Mouse (Mus musculus) myocyte (in vitro differentiated cells): ENCODE data around the gene Lrrc8c. TPM values are rescaled to one million over a fixed set of nuclear protein-coding genes. Genes with fewer than 3 reads are reported as not detected.

ENCODE experiments used
- H3K27me3 ChIP-seq: one replicate; pipeline ENCODE4 v1.6.1; 2011; ENCODE audit not compliant: control insufficient read depth, insufficient read depth, insufficient read length
- H3K36me3 ChIP-seq: one replicate; pipeline ENCODE4 v1.6.1; 2011; ENCODE audit not compliant: control insufficient read depth, insufficient read depth
- H3K4me2 ChIP-seq: one replicate; pipeline ENCODE4 v1.6.1; 2011; ENCODE audit warnings: low read depth, control low read depth
- H3K4me3 ChIP-seq: one replicate; pipeline ENCODE4 v1.5.1; 2011; ENCODE audit warnings: mild to moderate bottlenecking, control low read depth, moderate library complexity
- H3K79me2 ChIP-seq: one replicate; pipeline ENCODE4 v1.6.1; 2011; ENCODE audit not compliant: control insufficient read depth, insufficient read depth
- H3ac ChIP-seq: one replicate; pipeline ENCODE4 v1.6.1; 2011; ENCODE audit not compliant: control insufficient read depth, insufficient read length
- CEBPB ChIP-seq: IDR thresholded peaks from 2 replicates; pipeline ENCODE4 v1.6.1; 2011; ENCODE audit warnings: mild to moderate bottlenecking, moderate library complexity; ENCODE audit not compliant: poor library complexity, insufficient read depth, severe bottlenecking
- E2F4 ChIP-seq: IDR thresholded peaks from one replicate; pipeline ENCODE4 v1.6.1; 2011; ENCODE audit warnings: mild to moderate bottlenecking, control low read depth, moderate library complexity; ENCODE audit not compliant: insufficient read depth
- MAX ChIP-seq: IDR thresholded peaks from one replicate; pipeline ENCODE4 v1.6.1; 2011; ENCODE audit warnings: low read depth, mild to moderate bottlenecking, control low read depth
- MYOD1 ChIP-seq, 3 experiments: IDR thresholded peaks; one replicate each; pipeline ENCODE4 v1.6.1; 2011; ENCODE audit warnings: control low read depth in 2 of 3, low read depth in 2 of 3, mild to moderate bottlenecking in 2 of 3, moderate library complexity in 1 of 3; ENCODE audit not compliant: insufficient read length in 2 of 3, control insufficient read depth in 1 of 3
- MYOG ChIP-seq, 3 experiments: IDR thresholded peaks; one replicate each; pipeline ENCODE4 v1.6.1; 2011; ENCODE audit warnings: control low read depth in 2 of 3, low read depth in 2 of 3, mild to moderate bottlenecking in 2 of 3; ENCODE audit not compliant: insufficient read length in 2 of 3, control insufficient read depth in 1 of 3, insufficient read depth in 1 of 3
- POLR2A ChIP-seq: IDR thresholded peaks from one replicate; pipeline ENCODE4 v1.6.1; 2011; ENCODE audit warnings: low read depth, mild to moderate bottlenecking, control low read depth, moderate library complexity; ENCODE audit not compliant: insufficient read length
- POLR2AphosphoS2 ChIP-seq: IDR thresholded peaks from one replicate; pipeline ENCODE4 v1.6.1; 2011; ENCODE audit warnings: low read depth, control low read depth; ENCODE audit not compliant: insufficient read length
- REST ChIP-seq: IDR thresholded peaks from one replicate; pipeline ENCODE4 v1.6.1; 2011; ENCODE audit warnings: mild to moderate bottlenecking, control low read depth, moderate library complexity; ENCODE audit not compliant: insufficient read depth, insufficient read length
- SRF ChIP-seq: IDR thresholded peaks from one replicate; pipeline ENCODE4 v1.6.1; 2011; ENCODE audit warnings: low read depth; ENCODE audit not compliant: control insufficient read depth, insufficient read length
- TCF12 ChIP-seq: IDR thresholded peaks from one replicate; pipeline ENCODE4 v1.6.1; 2011; ENCODE audit warnings: mild to moderate bottlenecking, control low read depth; ENCODE audit not compliant: poor library complexity, insufficient read depth, severe bottlenecking
- TCF3 ChIP-seq: IDR thresholded peaks from one replicate; pipeline ENCODE4 v1.6.1; 2011; ENCODE audit warnings: low read depth, control low read depth; ENCODE audit not compliant: insufficient read length
- USF1 ChIP-seq: IDR thresholded peaks from one replicate; pipeline ENCODE4 v1.6.1; 2011; ENCODE audit warnings: low read depth, mild to moderate bottlenecking, control low read depth, moderate library complexity
- polyA plus RNA-seq: library from polyadenylated mRNA; unstranded; fragments of >200 nt; fragmentation: generic; extraction: Trizol; gene quantifications from one replicate; pipeline ENCODE4 v1.2.1, GENCODE M21; 2012; ENCODE audit warnings: missing spikeins

Lrrc8c gene
- polyA plus RNA-seq, 1 experiment, result 7.9 TPM

DNA sequence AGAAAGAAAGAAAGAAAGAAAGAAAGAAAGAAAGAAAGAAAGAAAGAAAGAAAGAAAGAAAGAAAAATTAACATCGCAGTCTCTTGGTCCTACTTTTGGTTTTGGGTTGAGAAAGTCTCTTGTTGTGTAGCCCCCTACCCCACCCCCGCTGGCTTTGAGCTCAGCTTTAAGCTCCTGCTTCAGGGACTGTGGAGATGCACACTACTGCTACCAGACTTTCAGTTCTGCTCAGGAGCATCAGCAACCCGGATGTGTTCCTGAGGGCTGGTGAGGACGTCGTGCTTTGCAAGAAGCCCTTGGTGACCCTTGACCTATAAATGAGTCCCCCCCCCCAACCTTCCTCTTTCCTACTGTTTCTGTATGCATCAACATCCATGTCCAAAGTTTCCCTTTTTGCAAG is 97.3 kb downstream of the Lrrc8c start:
- TF ChIP-seq MYOD1 (IDR thresholded peaks at IDR 0.05; ENCODE audit: control insufficient read depth in 1 of 3, insufficient read length in 2 of 3, low read depth in 2 of 3) (no peak), TCF3 (no peak), E2F4 (no peak)
- Histone ChIP-seq H3K36me3 (no peaks in the 10 kb centered on the region), H3ac (no peak overlapping the region), H3K79me2 (no peaks in the 10 kb centered on the region), H3K4me3 (no peak overlapping the region), H3K4me2 (no peak overlapping the region), H3K27me3 (no peaks in the 10 kb centered on the region)

DNA sequence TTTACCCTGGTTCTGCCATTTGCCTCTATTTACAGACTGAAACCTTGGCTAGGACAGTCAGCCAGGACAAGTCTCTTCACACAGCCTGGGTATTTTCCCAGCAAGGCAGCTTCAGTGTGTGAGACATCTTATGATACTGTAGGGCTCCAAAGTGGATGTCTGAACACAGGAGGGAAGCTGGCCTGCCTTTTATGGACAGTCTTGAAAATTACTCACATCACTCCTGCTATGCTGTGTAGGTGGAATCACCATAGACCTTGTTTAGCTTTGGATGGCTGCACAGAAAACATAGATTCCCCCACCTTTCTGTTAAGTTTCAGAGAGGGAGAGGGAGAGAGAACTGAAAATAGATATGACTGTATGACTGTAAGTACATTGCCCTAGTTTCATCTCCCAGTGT is 99.3 kb downstream of the Lrrc8c start:
- Histone ChIP-seq H3K27me3 (no peaks in the 10 kb centered on the region), H3K36me3 (no peaks in the 10 kb centered on the region), H3K79me2 (no peaks in the 10 kb centered on the region), H3ac (no peak overlapping the region), H3K4me2 (no peak overlapping the region), H3K4me3 (no peak overlapping the region)
- TF ChIP-seq SRF (no peak), MYOD1 (IDR thresholded peaks at IDR 0.05; ENCODE audit: control insufficient read depth in 1 of 3, insufficient read length in 2 of 3, low read depth in 2 of 3) (no peak), CEBPB (no peak), REST (no peak), MYOG (IDR thresholded peaks at IDR 0.05; ENCODE audit: control insufficient read depth in 1 of 3, insufficient read depth in 1 of 3, insufficient read length in 2 of 3, low read depth in 2 of 3) (no peak), E2F4 (no peak), TCF3 (no peak), POLR2AphosphoS2 (no peak), TCF12 (no peak), POLR2A (no peak), USF1 (no peak)

DNA sequence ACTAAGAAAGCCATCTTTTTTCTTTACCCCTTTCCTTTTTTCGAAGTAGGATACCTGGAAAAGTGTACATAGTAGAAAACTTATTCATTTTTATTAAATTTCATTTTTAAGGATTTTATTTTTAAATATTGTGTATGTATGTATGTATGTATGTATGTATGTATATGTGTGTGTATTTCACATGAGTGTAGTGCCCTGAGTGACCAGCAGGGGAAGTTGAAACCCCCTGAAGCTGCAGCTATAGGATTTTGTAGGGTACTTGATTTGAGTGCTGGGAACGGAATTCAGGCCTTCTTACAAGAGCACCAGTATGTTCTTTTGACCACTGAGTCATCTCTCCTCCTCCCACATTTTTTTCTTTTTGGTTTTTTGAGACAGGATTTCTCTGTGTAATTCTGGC is 100.5 kb downstream of the Lrrc8c start:
- no peak for TF ChIP-seq USF1
- no peak for TF ChIP-seq POLR2AphosphoS2

GRCm38 (mm10) chr5:105620505-105621116 is 101.4 kb downstream of the Lrrc8c start:
- Histone ChIP-seq H3K4me3 (no peak overlapping the region), H3K36me3 (no peaks in the 10 kb centered on the region), H3K79me2 (no peaks in the 10 kb centered on the region)

More for the DNA sequence above, 100.5 kb downstream of the Lrrc8c start:
- peak overlapping the region; percentile 42 for H3K4me2 ChIP-seq
- H3ac ChIP-seq, result no peak overlapping the region
- no peaks in the 10 kb centered on the region for H3K27me3 ChIP-seq
- no peaks in the 10 kb centered on the region for H3K36me3 ChIP-seq
- no peak overlapping the region for H3K4me3 ChIP-seq
- no peaks in the 10 kb centered on the region for H3K79me2 ChIP-seq

DNA sequence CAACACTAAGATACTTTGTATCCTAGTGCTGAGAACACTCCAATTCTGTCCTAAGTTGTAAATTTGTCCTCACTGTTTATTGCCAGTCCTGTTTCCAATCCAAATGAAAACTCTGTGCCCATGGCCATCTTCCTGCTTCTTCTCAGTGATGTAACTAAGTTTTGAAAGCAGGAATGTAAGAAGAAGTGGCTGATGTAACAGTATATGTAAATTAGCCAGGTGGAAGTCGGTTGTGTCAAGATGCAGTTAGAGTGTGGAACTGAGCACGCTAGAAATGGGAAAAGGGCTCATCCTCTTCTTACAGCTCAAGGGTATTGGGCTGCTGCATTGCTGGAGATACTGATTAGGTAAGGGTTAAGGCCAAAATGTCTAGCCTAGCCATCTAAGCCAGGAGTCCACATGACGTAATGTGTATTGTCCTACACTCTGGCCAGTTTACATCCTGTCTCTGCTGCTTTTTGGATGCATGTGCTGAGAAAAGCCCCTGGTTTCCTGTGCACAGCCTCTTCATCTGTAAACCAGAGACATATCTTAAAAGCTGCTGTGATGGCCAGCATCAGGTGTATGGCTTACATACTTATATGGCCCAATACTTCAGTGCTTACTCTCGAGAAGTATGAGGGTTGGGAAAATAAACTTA is 104.0 kb downstream of the Lrrc8c start:
- TF ChIP-seq CEBPB (no peak), MYOD1 (IDR thresholded peaks at IDR 0.05; ENCODE audit: control insufficient read depth in 1 of 3, insufficient read length in 2 of 3, low read depth in 2 of 3) (no peak), MYOG (IDR thresholded peaks at IDR 0.05; ENCODE audit: control insufficient read depth in 1 of 3, insufficient read depth in 1 of 3, insufficient read length in 2 of 3, low read depth in 2 of 3) (no peak), USF1 (no peak), REST (no peak), TCF12 (no peak), E2F4 (no peak), TCF3 (no peak), POLR2A (no peak), POLR2AphosphoS2 (no peak), SRF (no peak), MAX (no peak)
- no peak overlapping the region for H3K4me3 ChIP-seq
- no peaks in the 10 kb centered on the region for H3K27me3 ChIP-seq
- H3K36me3 ChIP-seq, result no peaks in the 10 kb centered on the region
- H3K79me2 ChIP-seq, result no peaks in the 10 kb centered on the region
- no peak overlapping the region for H3K4me2 ChIP-seq
- no peak overlapping the region for H3ac ChIP-seq

More at GRCm38 (mm10) chr5:105620505-105621116, 101.4 kb downstream of the Lrrc8c start:
- no peak for TF ChIP-seq POLR2A
- TF ChIP-seq MYOD1 (IDR thresholded peaks at IDR 0.05; ENCODE audit: control insufficient read depth in 1 of 3, insufficient read length in 2 of 3, low read depth in 2 of 3), result no peak
- no peak for TF ChIP-seq TCF12
- peak; percentile 98 for TF ChIP-seq CEBPB
- TF ChIP-seq REST, result no peak
- peak; percentile 27 for TF ChIP-seq MAX
- TF ChIP-seq USF1, result no peak
- TF ChIP-seq TCF3, result no peak
- no peaks in the 10 kb centered on the region for H3K27me3 ChIP-seq
- no peak overlapping the region for H3ac ChIP-seq
- H3K4me2 ChIP-seq, result peak overlapping the region; percentile 45
